Mouse (Mus musculus) limb, embryonic 11.5 days (tissue): ENCODE measurements at regions not wholly inside any gene's neighbourhood (a gene's known extent, or its start where the extent isn't known, plus 50 kb on each side); places are given as distances from the start of the nearest gene placed in this dataset.
A peak's percentile ranks its signal among the peaks of the same experiment; 100 is the strongest.

Source experiments
- ATAC-seq: fragments of 200-750 bp; cut with Nextera tagmentation; 2 replicates; pipeline ENCODE4 v1.8.0; 2017; ENCODE audit warnings: low read depth; ENCODE audit not compliant: insufficient number of reproducible peaks, low FRiP score, low TSS enrichment
- DNase-seq: peaks from one replicate; pipeline ENCODE4 v3.0.0-alpha.2; 2015; ENCODE audit warnings: low spot score
- H3K27ac ChIP-seq: fragments of 300-500 bp; sonication (generic); replicated peaks from 2 replicates; pipeline ENCODE4 v1.5.1; 2014; ENCODE audit warnings: low read depth, mild to moderate bottlenecking, low read length
- H3K27me3 ChIP-seq: fragments of 300-500 bp; sonication (generic); 2 replicates; pipeline ENCODE4 v1.6.1; 2014; ENCODE audit warnings: mild to moderate bottlenecking, low read length, mixed read lengths; ENCODE audit not compliant: control insufficient read depth, insufficient read depth
- H3K36me3 ChIP-seq: fragments of 300-500 bp; sonication (generic); 2 replicates; pipeline ENCODE4 v1.6.1; 2014; ENCODE audit warnings: mild to moderate bottlenecking, low read length, moderate library complexity, mixed read lengths; ENCODE audit not compliant: control insufficient read depth, insufficient read depth
- H3K4me1 ChIP-seq: fragments of 300-500 bp; sonication (generic); 2 replicates; pipeline ENCODE4 v1.6.1; 2014; ENCODE audit warnings: low read length, mixed read lengths; ENCODE audit not compliant: control insufficient read depth, insufficient read depth
- H3K4me2 ChIP-seq: fragments of 300-500 bp; sonication (generic); 2 replicates; pipeline ENCODE4 v1.6.1; 2014; ENCODE audit warnings: low read depth, mild to moderate bottlenecking, moderate library complexity; ENCODE audit not compliant: severe bottlenecking
- H3K4me3 ChIP-seq: fragments of 300-500 bp; sonication (generic); 2 replicates; pipeline ENCODE4 v1.5.1; 2014; ENCODE audit warnings: low read depth, low read length
- H3K9ac ChIP-seq: fragments of 300-500 bp; sonication (generic); 2 replicates; pipeline ENCODE4 v1.6.1; 2014; ENCODE audit warnings: mild to moderate bottlenecking, low read length
- H3K9me3 ChIP-seq: fragments of 300-500 bp; sonication (generic); 2 replicates; pipeline ENCODE4 v1.6.1; 2016; ENCODE audit warnings: low read length; ENCODE audit not compliant: control insufficient read depth
- WGBS: fragments of 180-500 bp; shearing (Covaris S2); extraction: QIAGEN DNeasy Blood & Tissue Kit; methylation state at CpG from one replicate; pipeline ENCODE4 v1.1.7; 2014; 5-methylcytosine and 5-hydroxymethylcytosine counted together

- Histone ChIP-seq H3K4me2 (no peak overlapping the region), H3K4me3 (no peak overlapping the region), H3K4me1 (no peaks in the 10 kb centered on the region), H3K9me3 (no peaks in the 10 kb centered on the region), H3K27ac (no peak overlapping the region), H3K9ac (no peak overlapping the region), H3K27me3 (no peaks in the 10 kb centered on the region), H3K36me3 (no peaks in the 10 kb centered on the region)
- no peak for ATAC-seq
- no peak for DNase-seq
- 83% methylated on average over 3 of the region's 3 CpGs for WGBS
Measured at GRCm38 (mm10) chrX:12449688-12450087, 137.9 kb upstream of the Atp6ap2 start.

GRCm38 (mm10) chrX:12452979-12453769, 134.4 kb upstream of the Atp6ap2 start:
- H3K9me3 ChIP-seq, result no peaks in the 10 kb centered on the region
- no peak overlapping the region for H3K4me2 ChIP-seq
- no peak overlapping the region for H3K9ac ChIP-seq
- H3K27me3 ChIP-seq, result no peaks in the 10 kb centered on the region
- ATAC-seq, result no peak
- no peak for DNase-seq
- no peaks in the 10 kb centered on the region for H3K4me1 ChIP-seq
- 85% methylated on average over 8 of the region's 8 CpGs for WGBS
- no peaks in the 10 kb centered on the region for H3K36me3 ChIP-seq
- no peak overlapping the region for H3K4me3 ChIP-seq
- no peak overlapping the region for H3K27ac ChIP-seq

- 95% methylated on average over 2 of the region's 2 CpGs for WGBS
- no peak overlapping the region for H3K4me2 ChIP-seq
- no peaks in the 10 kb centered on the region for H3K36me3 ChIP-seq
- no peak for ATAC-seq
- H3K4me1 ChIP-seq, result no peaks in the 10 kb centered on the region; the same call in 1 of the 2 replicates
- H3K27ac ChIP-seq, result no peak overlapping the region
- H3K9ac ChIP-seq, result no peak overlapping the region
- no peak for DNase-seq
- no peaks in the 10 kb centered on the region for H3K27me3 ChIP-seq
- no peak overlapping the region for H3K4me3 ChIP-seq
- no peaks in the 10 kb centered on the region for H3K9me3 ChIP-seq
Measured at GRCm38 (mm10) chrX:12461657-12462056, 125.9 kb upstream of the Atp6ap2 start.

- no peaks in the 10 kb centered on the region for H3K36me3 ChIP-seq
- H3K4me1 ChIP-seq, result peaks cover 13% of the 10 kb centered on the region; the same call in 1 of the 2 replicates
- DNase-seq (no peak), ATAC-seq (no peak)
- no peak overlapping the region for H3K27ac ChIP-seq
- H3K27me3 ChIP-seq, result no peaks in the 10 kb centered on the region
- whole genome bisulfite sequencing, result 64% methylated on average over 11 of the region's 11 CpGs
- H3K9me3 ChIP-seq, result no peaks in the 10 kb centered on the region
- no peak overlapping the region for H3K9ac ChIP-seq
- H3K4me3 ChIP-seq, result no peak overlapping the region
- no peak overlapping the region for H3K4me2 ChIP-seq
Measured at GRCm38 (mm10) chrX:12462936-12463647, 124.5 kb upstream of the Atp6ap2 start.

- no peak for ATAC-seq
- H3K4me1 ChIP-seq, result peaks cover 15% of the 10 kb centered on the region; the same call in 1 of the 2 replicates
- H3K4me2 ChIP-seq, result no peak overlapping the region
- no peak overlapping the region for H3K4me3 ChIP-seq
- H3K27ac ChIP-seq, result no peak overlapping the region
- no peak for DNase-seq
- H3K9me3 ChIP-seq, result no peaks in the 10 kb centered on the region
- 42% methylated on average over 10 of the region's 10 CpGs for WGBS
- no peak overlapping the region for H3K9ac ChIP-seq
- no peaks in the 10 kb centered on the region for H3K27me3 ChIP-seq
- no peaks in the 10 kb centered on the region for H3K36me3 ChIP-seq
Measured at GRCm38 (mm10) chrX:12466312-12466711, 121.3 kb upstream of the Atp6ap2 start.

- Histone ChIP-seq H3K4me1 (peaks cover 15% of the 10 kb centered on the region; the same call in 1 of the 2 replicates), H3K9me3 (no peaks in the 10 kb centered on the region), H3K27ac (peak overlapping the region; percentile 62), H3K9ac (no peak overlapping the region), H3K4me3 (no peak overlapping the region), H3K27me3 (no peaks in the 10 kb centered on the region), H3K4me2 (0 out of 2 replicates have a peak overlapping the region, but pooled peaks have one; percentile 7), H3K36me3 (no peaks in the 10 kb centered on the region)
- DNase-seq (peak; percentile 27), ATAC-seq (0 out of 2 replicates have a peak, but pooled peaks have one; percentile 45)
- 23% methylated on average over 6 of the region's 6 CpGs for WGBS
Measured at GRCm38 (mm10) chrX:12466897-12467296, 120.7 kb upstream of the Atp6ap2 start.

- WGBS, result 32% methylated on average over 9 of the region's 10 CpGs
- Histone ChIP-seq H3K4me1 (peaks cover 15% of the 10 kb centered on the region; the same call in 1 of the 2 replicates), H3K27ac (peak overlapping the region; percentile 62), H3K4me3 (no peak overlapping the region), H3K36me3 (no peaks in the 10 kb centered on the region), H3K9ac (no peak overlapping the region), H3K4me2 (0 out of 2 replicates have a peak overlapping the region, but pooled peaks have one; percentile 7), H3K9me3 (no peaks in the 10 kb centered on the region), H3K27me3 (no peaks in the 10 kb centered on the region)
- peak; percentile 59 for DNase-seq
- ATAC-seq, result peak; percentile 62; the same call in 1 of the 2 replicates
Measured at GRCm38 (mm10) chrX:12467528-12468179, 119.9 kb upstream of the Atp6ap2 start.

GRCm38 (mm10) chrX:12472296-12472695, 115.3 kb upstream of the Atp6ap2 start:
- ATAC-seq (no peak), DNase-seq (no peak)
- Histone ChIP-seq H3K4me1 (peaks cover 10% of the 10 kb centered on the region; the same call in 1 of the 2 replicates), H3K36me3 (no peaks in the 10 kb centered on the region), H3K9me3 (no peaks in the 10 kb centered on the region), H3K27me3 (no peaks in the 10 kb centered on the region), H3K4me3 (no peak overlapping the region), H3K9ac (no peak overlapping the region), H3K4me2 (no peak overlapping the region), H3K27ac (no peak overlapping the region)
- 79% methylated on average over 5 of the region's 5 CpGs for WGBS
